Mouse (Mus musculus) liver, postnatal 0 days (tissue): ENCODE data around the gene Sos1.

Source experiments
- CTCF ChIP-seq: sonication (generic); IDR thresholded peaks from 2 replicates; pipeline ENCODE4 v1.5.1; 2016; ENCODE audit warnings: antibody characterized with exemption, low read depth
- EP300 ChIP-seq: IDR thresholded peaks from 2 replicates; pipeline ENCODE4 v1.6.1; 2016; ENCODE audit warnings: antibody characterized with exemption, low read depth, mild to moderate bottlenecking

- TF ChIP-seq EP300 = no peak
- TF ChIP-seq CTCF = no peak
Measured at GRCm38 (mm10) chr17:80373726-80374096, 106.5 kb downstream of the Sos1 start.
